Mouse (Mus musculus) frontal cortex, postnatal 14 days (tissue): ENCODE measurements around the gene Pikfyve.

Experiments
- DNase-seq, 2 experiments: peaks; one replicate each; pipeline ENCODE4 v3.0.0; 2022; ENCODE audit warnings: low spot score in 2 of 2

Pikfyve gene

GRCm38 (mm10) chr1:65312896-65313295 lies 126.4 kb downstream of the Pikfyve start:
- no peak for DNase-seq

GRCm38 (mm10) chr1:65314054-65315021 lies 127.9 kb downstream of the Pikfyve start:
- DNase-seq, result no peak

GRCm38 (mm10) chr1:65315022-65315407 lies 128.5 kb downstream of the Pikfyve start:
- no peak for DNase-seq
